Mouse (Mus musculus): ENCODE data around the gene Ghr.

Ghr gene

DNA sequence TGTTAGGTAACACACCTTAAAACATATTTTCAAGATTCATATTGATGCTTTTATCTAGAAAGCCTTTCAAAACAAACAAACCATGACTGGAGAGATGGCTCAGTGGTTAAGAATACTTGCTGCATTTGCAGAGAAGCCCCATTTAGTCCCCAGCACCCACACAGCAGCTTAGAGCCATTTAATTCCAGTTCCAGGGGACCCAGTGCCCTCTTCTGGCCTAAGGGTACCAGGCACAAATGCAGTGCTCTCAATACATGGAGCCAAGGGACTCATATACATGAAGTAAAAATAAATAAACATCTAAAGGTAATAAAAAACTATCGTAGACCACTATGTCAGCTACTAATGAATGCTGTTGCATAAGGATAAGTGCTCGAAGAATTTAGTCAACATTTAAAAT lies 305.9 kb downstream of the Ghr start:
- no peak for DNase-seq

DNA sequence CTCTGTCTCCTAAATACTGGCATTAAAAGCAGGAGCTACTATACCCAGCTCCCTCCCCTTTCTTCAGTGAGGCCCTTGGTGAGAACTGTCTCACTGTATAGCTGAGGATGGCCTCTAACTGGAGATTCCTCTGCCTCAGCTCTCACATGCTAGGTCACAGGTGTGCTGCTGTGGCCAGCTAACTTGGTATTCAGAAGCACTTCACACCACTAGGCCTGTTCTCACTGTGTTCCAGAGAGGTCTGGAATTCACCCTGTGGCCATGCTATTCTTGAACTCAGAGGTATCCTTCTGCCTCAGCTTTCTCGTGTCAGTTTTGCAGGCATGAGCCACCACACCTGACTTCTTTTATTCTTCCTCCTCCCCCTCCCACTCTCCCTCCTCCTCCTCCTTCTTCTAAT lies 310.1 kb downstream of the Ghr start:
- DNase-seq, result no peak

DNA sequence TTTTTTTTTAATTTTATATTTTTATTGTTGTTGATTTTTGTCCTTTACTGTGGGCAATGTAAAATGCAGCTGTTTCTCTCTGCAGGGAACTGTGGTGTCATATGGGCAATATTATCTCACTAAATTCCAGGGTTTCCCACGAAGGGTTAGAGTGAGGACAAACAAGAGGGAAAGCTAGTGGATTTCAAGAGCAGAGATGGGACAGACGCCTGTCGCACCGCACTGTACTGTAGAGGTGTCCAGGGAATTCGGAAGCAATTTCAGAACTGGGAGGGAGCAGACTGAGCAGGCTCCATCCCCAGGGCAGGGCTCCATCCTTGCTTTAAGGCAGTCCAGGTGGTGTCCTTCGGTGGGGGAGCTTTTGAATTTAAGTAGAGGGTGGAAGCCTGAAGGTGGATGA lies 312.1 kb downstream of the Ghr start:
- DNase-seq, result no peak

DNA sequence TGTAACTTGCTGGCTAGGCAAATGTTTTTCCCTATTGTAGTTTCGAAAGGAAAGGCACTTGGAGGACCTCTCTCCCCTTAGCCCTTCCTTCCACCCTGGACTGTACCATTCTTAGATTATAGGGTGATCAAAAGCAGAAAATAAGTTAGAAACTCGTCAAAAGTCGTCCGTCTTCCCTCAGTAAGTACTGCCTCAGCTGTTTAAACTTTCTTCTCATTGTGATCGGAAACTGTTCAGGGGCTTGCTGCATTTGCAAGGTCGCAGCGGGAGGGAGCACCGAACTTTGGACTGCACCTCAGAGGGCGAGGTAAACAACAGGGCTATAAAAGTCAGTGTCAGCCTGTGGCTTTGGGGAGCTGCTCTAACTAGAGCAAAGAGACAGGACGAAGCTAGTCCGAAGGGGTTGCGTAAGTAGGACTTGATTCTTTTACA lies 312.6 kb downstream of the Ghr start:
- peak; percentile 14 for DNase-seq

DNA sequence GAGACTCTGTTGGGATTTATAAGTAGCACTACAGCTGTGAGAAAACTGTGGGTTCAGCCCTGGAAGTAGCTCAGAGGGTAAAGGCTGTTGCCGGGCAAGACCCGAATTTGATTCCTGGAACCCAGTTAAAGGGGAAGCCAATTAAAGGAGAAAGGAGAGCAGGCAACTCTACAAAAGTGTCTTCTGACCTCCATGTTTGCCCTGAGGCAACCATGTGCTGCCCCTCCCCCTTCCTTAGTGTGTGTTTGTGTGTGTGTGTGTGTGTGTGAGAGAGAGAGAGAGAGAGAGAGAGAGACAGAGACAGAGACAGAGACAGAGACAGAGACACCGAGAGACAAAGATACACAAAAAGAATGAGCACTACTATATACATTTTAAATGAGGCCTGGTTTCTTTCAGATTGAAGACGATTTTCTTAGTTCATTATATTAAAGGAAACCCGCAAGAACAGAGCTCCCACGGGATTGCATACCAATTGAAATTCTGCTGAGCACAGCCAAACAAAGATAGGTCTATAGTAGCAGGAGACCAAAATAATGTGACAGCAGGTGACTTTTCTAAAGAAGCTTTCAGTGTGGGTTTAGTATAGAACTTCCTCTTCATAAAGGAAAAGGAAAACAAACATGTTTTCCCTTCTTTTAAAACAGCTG lies 313.2 kb downstream of the Ghr start:
- DNase-seq, result no peak

DNA sequence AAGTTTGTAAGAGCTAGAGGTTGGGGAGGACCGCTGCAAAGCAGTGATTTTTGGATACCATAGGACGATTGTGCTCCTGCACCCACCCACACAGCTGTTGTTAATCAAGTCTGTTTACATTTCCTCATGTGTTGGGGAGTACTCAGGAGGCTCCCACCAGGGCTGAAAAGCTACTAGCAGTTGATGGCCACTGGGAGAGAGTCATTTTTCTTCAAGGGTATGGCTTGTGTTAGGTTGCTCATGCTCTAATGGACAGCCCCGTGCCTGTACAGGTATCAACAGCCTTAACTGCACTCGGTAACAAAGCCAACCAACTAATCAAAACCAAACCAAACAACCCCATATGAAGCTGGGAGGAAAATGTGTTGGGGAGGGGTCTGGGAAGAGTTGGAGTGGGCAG lies 313.8 kb downstream of the Ghr start:
- DNase-seq, result no peak

DNA sequence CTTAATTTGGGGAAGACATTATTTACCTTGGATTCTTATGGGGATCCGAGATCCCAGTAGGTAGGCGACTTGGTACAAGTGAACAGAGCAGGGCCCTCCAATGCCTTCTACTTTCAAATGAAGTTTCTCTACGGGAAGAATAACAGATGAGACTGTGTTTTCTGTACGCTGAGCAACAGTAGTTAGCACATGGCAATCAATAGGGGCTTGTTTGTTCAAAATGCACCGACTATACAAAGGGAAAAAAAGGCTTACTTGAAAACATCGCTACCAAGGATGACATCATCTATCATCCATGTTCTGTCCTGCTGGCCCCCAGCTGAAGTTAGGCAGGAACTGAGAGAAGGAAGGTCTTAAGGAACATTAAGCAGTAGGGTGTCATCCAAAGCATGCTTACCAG lies 315.0 kb downstream of the Ghr start, which contains the start of gene Selenop:
TSS of gene Selenop (plus strand) at position 301 of the 400 bp plus-strand sequence.
- no peak for DNase-seq

All from cerebellum, adult 11-12 months (tissue).